Mouse (Mus musculus) megakaryocyte, embryonic 14.5 days (primary cell): ENCODE measurements around the gene Saysd1.

Source experiments
- FLI1 ChIP-seq: IDR thresholded peaks from 2 replicates; pipeline ENCODE4 v1.6.1; 2012; ENCODE audit warnings: low read length, inconsistent platforms, mixed read lengths
- GATA1 ChIP-seq: IDR thresholded peaks from 3 replicates; pipeline ENCODE4 v1.6.1; 2012; ENCODE audit warnings: mixed read lengths, low read length, inconsistent platforms, borderline replicate concordance

DNA sequence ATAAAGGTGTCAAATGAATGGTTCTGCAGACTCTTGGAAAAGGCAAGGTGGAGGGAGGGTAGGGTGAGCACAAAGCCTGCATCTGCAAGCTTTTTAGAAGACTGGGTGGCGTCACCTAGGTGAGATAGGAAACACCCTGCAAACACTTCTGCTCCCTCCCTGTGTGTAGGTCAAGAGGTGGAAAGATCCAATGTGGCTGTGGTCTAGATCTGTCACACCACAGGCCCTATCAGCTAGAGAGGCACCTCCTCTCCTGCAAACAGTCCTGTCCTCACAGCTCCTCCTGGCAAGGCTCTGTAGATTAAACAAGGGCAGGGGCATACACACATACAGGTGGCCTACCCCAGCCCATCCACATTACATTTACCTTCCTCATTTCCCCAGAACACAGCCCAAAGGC, 30.1 kb upstream of the Saysd1 start:
- TF ChIP-seq FLI1 (no peak), GATA1 (no peak)
